Mouse (Mus musculus) cerebellum, adult 18-20 months (tissue): ENCODE measurements around the gene Lyrm4.
"Not testable (repeated sequence)": the region's sequence is repeated elsewhere in the genome, so short reads cannot be mapped to it uniquely, and the experiment has no call there.

ENCODE experiments used
- DNase-seq, 2 experiments: peaks; one replicate each; pipeline ENCODE4 v3.0.0; 2021

Lyrm4 gene

GRCm38 (mm10) chr13:35991185-35991584 lies 126.1 kb downstream of the Lyrm4 start:
- DNase-seq, result not testable (repeated sequence)

GRCm38 (mm10) chr13:35989329-35989728 lies 128.0 kb downstream of the Lyrm4 start:
- DNase-seq, result no peak

DNA sequence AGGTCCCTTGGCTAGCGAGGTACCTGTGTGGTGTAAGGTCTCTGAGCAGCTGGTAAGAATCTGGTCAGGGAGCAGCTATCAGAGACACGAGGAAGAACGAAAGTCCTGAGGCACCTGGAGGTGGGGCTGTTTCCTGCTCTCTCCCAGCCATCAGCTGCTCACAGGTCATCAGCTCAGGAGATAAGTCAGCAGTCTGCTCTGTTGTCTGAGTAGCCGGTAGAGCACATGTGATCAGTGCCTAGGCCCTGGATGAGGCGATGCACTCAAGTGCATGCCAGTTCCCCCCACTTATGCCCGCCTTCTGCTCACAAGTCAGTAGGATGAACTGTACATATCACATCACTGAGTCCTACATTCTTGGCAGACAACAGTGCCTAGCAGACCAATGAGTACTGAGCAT lies 134.3 kb downstream of the Lyrm4 start:
- DNase-seq, result no peak

DNA sequence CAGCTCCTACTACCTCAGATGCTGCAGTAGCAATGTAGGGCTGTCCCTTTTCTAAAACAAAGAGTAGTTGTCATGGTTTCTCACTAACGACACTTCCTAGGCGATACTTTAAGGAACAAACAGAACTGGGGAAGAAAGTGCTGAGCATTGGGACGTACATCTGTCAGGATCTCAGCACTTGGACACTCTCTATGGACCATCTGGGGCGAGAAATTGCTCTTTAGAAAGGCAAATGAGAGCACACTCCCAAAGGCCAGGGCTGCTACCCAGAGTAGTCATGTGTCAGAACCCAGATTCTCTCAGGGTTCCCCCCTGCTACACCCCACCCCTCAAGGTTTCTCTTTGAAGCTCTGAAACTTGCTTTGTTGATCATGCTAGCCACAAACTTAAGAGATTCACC lies 136.9 kb downstream of the Lyrm4 start:
- no peak for DNase-seq

DNA sequence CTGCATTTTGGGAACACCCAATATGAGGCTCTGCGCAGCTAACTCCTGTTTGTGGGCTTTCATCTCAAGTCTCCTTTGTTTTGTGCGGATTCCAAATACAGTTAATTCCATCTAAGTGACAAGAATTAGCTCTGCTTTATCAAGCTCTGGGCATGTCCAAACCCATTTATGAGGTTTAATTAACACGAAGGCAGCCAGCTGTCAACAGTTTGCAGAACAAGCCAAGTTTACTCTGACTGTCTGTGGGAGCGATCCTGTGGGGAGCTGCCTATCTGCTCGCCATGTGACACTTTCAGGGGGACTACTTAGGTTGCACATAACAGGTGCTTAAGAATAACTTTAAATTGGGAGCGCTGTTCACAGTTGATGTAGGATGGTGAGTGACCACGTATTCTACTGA lies 140.4 kb downstream of the Lyrm4 start:
- no peak for DNase-seq

DNA sequence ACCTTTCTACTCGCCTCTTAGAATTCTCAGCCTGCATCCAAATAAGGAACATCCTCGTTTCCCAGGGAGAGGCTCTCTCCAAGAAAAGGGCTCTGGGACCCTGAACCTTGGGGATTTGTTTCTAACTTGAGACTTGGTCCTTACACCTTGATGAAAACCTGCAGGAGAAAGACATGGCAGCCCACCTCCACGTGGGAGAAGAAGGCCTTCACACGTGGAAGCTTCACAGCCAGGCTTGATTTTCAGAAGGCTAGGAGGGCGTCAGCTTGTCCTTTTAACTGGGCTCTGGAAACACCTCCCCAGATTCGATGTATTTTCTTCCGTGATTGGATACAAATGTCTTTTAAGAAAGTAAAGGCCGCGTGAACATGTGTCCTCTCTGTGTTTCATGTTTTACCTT lies 147.5 kb downstream of the Lyrm4 start:
- DNase-seq, result no peak

- no peak for DNase-seq
These were observed 147.9 kb downstream of the Lyrm4 start for GRCm38 (mm10) chr13:35969431-35969721.

DNA sequence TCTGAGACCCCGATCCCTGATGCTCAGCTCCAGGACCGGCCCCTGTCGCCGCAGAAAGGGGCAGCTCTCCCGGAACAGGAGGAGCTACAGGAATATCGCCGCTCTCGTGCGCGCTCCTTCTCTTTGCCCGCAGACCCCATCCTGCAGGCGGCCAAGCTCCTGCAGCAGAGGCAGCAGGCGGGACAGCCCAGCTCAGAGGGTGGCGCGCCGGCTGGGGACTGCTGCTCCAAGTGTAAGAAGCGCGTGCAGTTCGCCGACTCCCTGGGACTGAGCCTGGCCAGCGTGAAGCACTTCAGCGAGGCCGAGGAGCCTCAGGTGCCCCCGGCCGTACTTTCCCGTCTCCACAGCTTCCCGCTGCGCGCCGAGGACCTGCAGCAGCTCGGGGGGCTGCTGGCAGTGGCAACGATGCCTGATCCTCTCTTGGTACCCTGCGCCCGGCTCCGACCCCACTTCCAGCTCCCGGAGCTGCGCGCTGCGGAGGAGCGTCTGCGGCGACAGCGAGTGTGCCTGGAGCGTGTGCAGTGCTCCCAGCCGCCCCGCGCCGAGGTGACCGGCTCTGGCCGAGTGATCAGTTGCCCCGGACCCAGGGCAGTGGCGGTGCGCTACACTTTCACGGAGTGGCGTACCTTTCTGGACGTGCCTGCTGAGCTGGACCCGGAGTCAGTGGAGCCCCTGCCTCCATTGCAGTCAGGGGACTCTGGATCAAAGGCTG lies 148.5 kb downstream of the Lyrm4 start:
- no peak for DNase-seq

- DNase-seq, result no peak
These were observed 149.1 kb downstream of the Lyrm4 start for GRCm38 (mm10) chr13:35968131-35968718.

DNA sequence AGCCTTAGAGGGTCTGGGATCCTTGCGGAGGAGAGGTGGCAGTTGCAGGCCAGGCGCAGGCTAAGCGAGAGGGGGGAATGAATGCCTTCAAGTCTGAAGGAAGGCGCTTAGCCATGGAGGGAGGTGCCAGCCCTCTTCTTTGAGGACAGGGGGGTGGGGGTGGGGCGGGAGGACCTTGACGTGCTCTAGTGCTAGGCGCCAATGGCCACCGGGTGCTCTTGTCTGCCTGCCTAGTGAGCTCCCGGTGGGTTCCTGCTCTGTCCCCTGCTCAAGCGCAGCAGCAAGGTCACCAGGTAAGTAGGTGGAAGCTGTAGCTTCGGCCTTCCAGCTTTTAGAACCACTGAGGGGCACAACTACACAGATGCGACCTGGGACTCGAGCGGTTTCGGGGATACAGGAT lies 149.6 kb downstream of the Lyrm4 start:
- no peak for DNase-seq

- no peak for DNase-seq
These were observed 153.7 kb downstream of the Lyrm4 start for GRCm38 (mm10) chr13:35963583-35963982.

DNA sequence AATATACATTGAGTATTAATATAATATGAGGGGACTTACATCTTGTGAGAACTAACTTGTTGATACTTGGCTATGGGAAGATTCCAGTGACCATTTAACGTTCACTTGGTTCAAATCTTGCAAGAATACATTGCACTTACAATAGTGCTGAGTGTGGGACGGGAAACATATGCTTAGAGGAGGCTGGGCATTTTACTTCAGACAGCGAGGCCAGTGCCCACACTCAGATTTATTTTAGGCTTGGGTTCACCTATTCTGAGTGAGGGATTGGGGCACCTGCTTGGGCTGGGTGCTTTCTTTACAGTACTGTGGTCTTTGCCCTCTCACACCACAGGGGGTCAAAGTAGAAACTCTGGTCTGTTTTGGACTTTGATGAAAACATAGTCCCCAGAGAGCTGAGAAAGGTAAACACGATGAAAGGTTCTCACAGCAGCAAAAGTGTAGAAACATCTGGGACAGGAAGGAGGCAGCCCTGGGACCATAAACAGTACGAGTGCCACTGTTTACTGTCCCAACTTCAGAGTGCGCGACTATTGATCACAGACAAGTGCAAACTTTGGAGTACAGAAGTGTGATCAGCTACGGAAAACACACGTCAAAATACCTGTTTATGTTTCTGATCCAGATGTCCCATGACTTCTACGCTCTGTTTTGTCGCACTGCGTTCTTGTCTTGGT lies 157.8 kb downstream of the Lyrm4 start:
- DNase-seq, result no peak

- DNase-seq, result no peak
These were observed 158.8 kb downstream of the Lyrm4 start, which contains the start of gene Ppp1r3g for GRCm38 (mm10) chr13:35958539-35958938. Gene Ppp1r3g (plus strand): TSS chr13:35958839.

GRCm38 (mm10) chr13:35949814-35950455 lies 167.4 kb downstream of the Lyrm4 start:
- DNase-seq, result no peak

DNA sequence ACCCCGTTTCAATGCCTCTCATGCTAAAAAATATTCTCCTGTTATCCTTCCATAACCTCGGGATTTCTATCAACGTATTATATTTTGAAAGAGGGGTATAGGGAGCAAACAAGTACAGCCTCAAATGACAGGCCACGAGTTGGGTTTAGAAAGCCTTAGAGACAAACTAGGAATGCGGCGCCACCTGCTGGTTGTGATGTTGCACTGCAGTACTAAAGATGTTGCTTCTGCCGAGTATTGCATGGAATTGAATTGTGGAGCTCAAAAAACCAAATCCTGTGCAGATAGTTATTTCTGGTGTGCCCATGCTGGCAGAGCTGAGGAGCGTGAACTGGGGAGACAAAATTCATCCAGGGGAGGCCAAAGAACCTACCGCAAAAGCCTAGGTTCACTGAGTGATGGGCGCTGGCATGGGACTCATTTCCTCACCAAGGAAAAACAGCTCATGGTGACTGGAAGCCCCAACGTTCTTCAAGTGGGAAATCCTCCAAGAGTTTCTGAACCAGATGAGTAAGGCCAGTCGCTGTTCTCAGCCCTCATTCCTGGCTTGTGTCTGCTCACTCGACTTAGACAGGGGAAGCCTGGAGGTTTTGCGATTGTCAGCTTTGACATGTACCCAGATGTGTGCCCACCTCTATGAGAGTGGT lies 169.8 kb downstream of the Lyrm4 start:
- peak; percentile 71 to 82 for DNase-seq

- no peak for DNase-seq
These were observed 170.5 kb downstream of the Lyrm4 start for GRCm38 (mm10) chr13:35946659-35947353.

DNA sequence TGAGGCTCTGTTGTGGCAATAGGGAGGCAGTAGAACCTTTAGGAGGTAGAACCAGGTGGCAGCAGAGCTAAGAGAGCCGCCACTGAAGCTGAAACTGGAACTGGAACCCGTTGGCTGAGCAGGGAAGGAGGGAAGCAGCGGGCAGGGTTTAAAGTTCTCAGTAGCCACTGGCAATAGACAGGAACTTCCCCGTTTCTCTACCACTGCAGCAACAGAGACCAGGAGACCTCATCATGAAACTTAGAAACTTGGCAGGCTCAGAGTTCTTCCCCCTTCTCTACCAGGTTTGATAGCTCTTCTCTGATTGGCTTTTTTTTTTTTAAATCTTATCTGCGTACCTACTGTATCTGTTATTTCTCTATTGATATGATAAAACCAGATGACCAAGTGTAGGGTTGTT lies 176.4 kb downstream of the Lyrm4 start:
- no peak for DNase-seq

- no peak for DNase-seq
These were observed 177.3 kb downstream of the Lyrm4 start for GRCm38 (mm10) chr13:35939871-35940665.

GRCm38 (mm10) chr13:35937991-35938390 lies 179.3 kb downstream of the Lyrm4 start:
- no peak for DNase-seq
